ENCODE assay signal across 26 mouse cellular contexts in the genomic region with DNA sequence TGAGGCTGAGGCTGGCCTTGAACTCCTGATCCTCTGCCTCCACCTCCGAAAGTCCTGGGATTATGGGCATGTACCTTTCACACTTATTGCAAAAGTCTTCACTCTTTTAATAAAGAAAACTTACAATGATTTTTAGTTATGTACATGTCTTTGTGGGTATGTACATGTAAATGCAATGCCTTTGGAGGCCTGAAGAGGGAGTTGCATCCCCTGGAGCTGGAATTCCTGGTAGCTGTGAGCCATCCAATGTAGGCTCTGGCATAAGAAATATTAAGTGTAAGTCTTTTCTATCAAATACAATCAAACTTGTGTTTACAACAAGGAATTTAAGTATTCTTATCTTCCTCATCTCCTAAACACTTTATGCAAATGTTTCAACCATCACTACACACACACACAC. TPM values are rescaled to one million over a fixed set of nuclear protein-coding genes. Genes with fewer than 3 reads are reported as not detected.
"Had no signal": no experiment of that assay in that cellular context is flagged by ENCODE, and none has a peak within 500 bp of the region (broad histone marks: within the 10 kb centered on the region; RNA-seq: fewer than 3 reads in every experiment).

No protein-coding gene starts in this region.

- H3K27me3 ChIP-seq: intestine, embryonic 15.5 days; lung, embryonic 15.5 days; neural tube, embryonic 12.5 days; neural tube, embryonic 15.5 days had no signal

- DNase-seq: kidney, adult 2 months; kidney, postnatal 10 days; kidney, postnatal 36 days; liver, embryonic 13.5 days; liver, postnatal 0 days; lung, postnatal 14 days; midbrain, embryonic 14.5 days; right cerebral cortex, adult 18-20 months; right cerebral cortex, postnatal 14 days; right cerebral cortex, postnatal 4 days; thymus, postnatal 25 days had no signal

- H3K4me1 ChIP-seq: intestine, embryonic 15.5 days; liver, embryonic 13.5 days; megakaryocyte, embryonic 14.5 days; neural tube, embryonic 12.5 days; neural tube, embryonic 15.5 days had no signal

- H3K4me3 ChIP-seq: intestine, embryonic 15.5 days; limb, embryonic 10.5 days; limb, embryonic 13.5 days; liver, embryonic 13.5 days; lung, embryonic 15.5 days; megakaryocyte, embryonic 14.5 days; midbrain, embryonic 10.5 days; neural tube, embryonic 12.5 days; neural tube, embryonic 15.5 days had no signal

- H3K9ac ChIP-seq: intestine, embryonic 15.5 days; limb, embryonic 13.5 days; liver, embryonic 13.5 days; liver, postnatal 0 days; lung, embryonic 15.5 days; neural tube, embryonic 12.5 days; neural tube, embryonic 15.5 days had no signal

- H3K36me3 ChIP-seq: intestine, embryonic 15.5 days; limb, embryonic 10.5 days; limb, embryonic 13.5 days; liver, embryonic 13.5 days; lung, embryonic 15.5 days; midbrain, embryonic 10.5 days; neural tube, embryonic 12.5 days; neural tube, embryonic 15.5 days had no signal

- H3K4me2 ChIP-seq: intestine, embryonic 15.5 days; limb, embryonic 13.5 days; liver, embryonic 13.5 days; lung, embryonic 15.5 days; neural tube, embryonic 12.5 days; neural tube, embryonic 15.5 days had no signal

- ATAC-seq: intestine, embryonic 15.5 days; liver, postnatal 0 days had no signal

- H3K9me3 ChIP-seq: intestine, embryonic 15.5 days; limb, embryonic 10.5 days; limb, embryonic 13.5 days; liver, embryonic 13.5 days; lung, embryonic 15.5 days; midbrain, embryonic 10.5 days; neural tube, embryonic 12.5 days; neural tube, embryonic 15.5 days had no signal

- H3K27ac ChIP-seq: intestine, embryonic 15.5 days; limb, embryonic 10.5 days; limb, embryonic 13.5 days; liver, embryonic 13.5 days; lung, embryonic 15.5 days; midbrain, embryonic 10.5 days; neural tube, embryonic 12.5 days; neural tube, embryonic 15.5 days had no signal

RNA-seq across cellular contexts. Expression of a gene that starts 19.9 kb away (rescaled TPM):
- total RNA-seq: layer of hippocampus, postnatal 14 days; left cerebral cortex, adult 18-20 months; left cerebral cortex, postnatal 25 days; liver, adult 2 months had no signal
- polyA plus RNA-seq: intestine, embryonic 15.5 days; limb, embryonic 10.5 days; limb, embryonic 13.5 days; liver, adult 2 months; liver, embryonic 13.5 days; liver, postnatal 0 days; midbrain, embryonic 10.5 days; midbrain, embryonic 14.5 days; neural tube, embryonic 12.5 days; neural tube, embryonic 15.5 days; stomach, embryonic 14.5 days; thymus, postnatal 0 days had no signal

RNA-seq across cellular contexts. Expression of a gene that starts 31.0 kb away (rescaled TPM):
- polyA plus RNA-seq: kidney, embryonic 14.5 days; limb, embryonic 10.5 days; liver, adult 2 months; liver, postnatal 0 days had no signal

RNA-seq across cellular contexts. Expression of a gene that starts 31.6 kb away (rescaled TPM):
- total RNA-seq: layer of hippocampus, postnatal 14 days had no signal
- polyA plus RNA-seq: limb, embryonic 10.5 days; liver, adult 2 months; liver, postnatal 0 days; midbrain, embryonic 10.5 days had no signal

RNA-seq across cellular contexts. Expression of a gene that starts 42.3 kb away (rescaled TPM):
- total RNA-seq: liver, adult 2 months had no signal
- polyA plus RNA-seq: intestine, embryonic 15.5 days; kidney, embryonic 14.5 days; limb, embryonic 10.5 days; limb, embryonic 13.5 days; liver, adult 2 months; liver, embryonic 13.5 days; liver, postnatal 0 days; lung, embryonic 15.5 days; midbrain, embryonic 10.5 days; stomach, embryonic 14.5 days; thymus, postnatal 0 days had no signal
